Mouse (Mus musculus): ENCODE results near the gene Prkar2a. TPM values are rescaled to one million over a fixed set of nuclear protein-coding genes. Genes with fewer than 3 reads are reported as not detected.

Prkar2a gene
- 45.1 and 46.4 TPM in 2 replicates for polyA plus RNA-seq (2015; fragmentation: Nextera tagmentation; extraction: Ambion mirVana)

GRCm38 (mm10) chr9:108689106-108689505 lies at the start of gene Prkar2a:
TSS of gene Prkar2a (plus strand) at chr9:108689314.

GRCm38 (mm10) chr9:108648611-108649560 lies 40.2 kb upstream of the Prkar2a start, which contains the start of gene Arih2:
TSS of gene Arih2 (minus strand) at chr9:108649386.

GRCm38 (mm10) chr9:108661677-108662612 lies 27.2 kb upstream of the Prkar2a start, which contains the start of gene Slc25a20:
TSS of gene Slc25a20 (plus strand) at chr9:108662088.

GRCm38 (mm10) chr9:108783548-108784463 lies 94.7 kb downstream of the Prkar2a start, which contains the start of gene Ip6k2:
TSS of gene Ip6k2 (plus strand) at chr9:108783796.

Small RNA genes lying within 50 kb of the gene (microRNA-seq; reads per million reads assigned to microRNA genes)
- not detected for gene Gm26298

Other genes with a start within 250 kb of the Prkar2a start
- gene Ccdc71, start 228.8 kb upstream of the Prkar2a start, polyA plus RNA-seq (2015; fragmentation: Nextera tagmentation; extraction: Ambion mirVana): 47.1 and 52.8 TPM in 2 replicates
- 46.3 and 48.3 TPM in 2 replicates for gene Klhdc8b, start 227.7 kb upstream of the Prkar2a start, polyA plus RNA-seq (2015; fragmentation: Nextera tagmentation; extraction: Ambion mirVana)
- gene Lamb2, start 209.6 kb upstream of the Prkar2a start, polyA plus RNA-seq (2015; fragmentation: Nextera tagmentation; extraction: Ambion mirVana): 16.0 and 18.2 TPM in 2 replicates
- 47.0 and 53.7 TPM in 2 replicates for gene Usp19, start 198.7 kb upstream of the Prkar2a start, polyA plus RNA-seq (2015; fragmentation: Nextera tagmentation; extraction: Ambion mirVana)
- gene Qars, start 181.6 kb upstream of the Prkar2a start, polyA plus RNA-seq (2015; fragmentation: Nextera tagmentation; extraction: Ambion mirVana): 52.8 and 54.8 TPM in 2 replicates
- gene Qrich1, start 172.5 kb upstream of the Prkar2a start, polyA plus RNA-seq (2015; fragmentation: Nextera tagmentation; extraction: Ambion mirVana): 74.5 and 75.7 TPM in 2 replicates
- gene Impdh2, start 129.0 kb upstream of the Prkar2a start, polyA plus RNA-seq (2015; fragmentation: Nextera tagmentation; extraction: Ambion mirVana): 102 and 104 TPM in 2 replicates
- 93.4 and 94.7 TPM in 2 replicates for gene Ndufaf3, start 121.9 kb upstream of the Prkar2a start, polyA plus RNA-seq (2015; fragmentation: Nextera tagmentation; extraction: Ambion mirVana)
- 240 and 273 TPM in 2 replicates for gene Dalrd3, start 119.4 kb upstream of the Prkar2a start, polyA plus RNA-seq (2015; fragmentation: Nextera tagmentation; extraction: Ambion mirVana)
- gene Wdr6, start 110.6 kb upstream of the Prkar2a start, polyA plus RNA-seq (2015; fragmentation: Nextera tagmentation; extraction: Ambion mirVana): 215 and 248 TPM in 2 replicates
- 48.8 and 51.4 TPM in 2 replicates for gene P4htm, start 91.6 kb upstream of the Prkar2a start, polyA plus RNA-seq (2015; fragmentation: Nextera tagmentation; extraction: Ambion mirVana)
- gene Arih2, start 39.9 kb upstream of the Prkar2a start, polyA plus RNA-seq (2015; fragmentation: Nextera tagmentation; extraction: Ambion mirVana): 29.1 and 32.9 TPM in 2 replicates
- gene Slc25a20, start 27.2 kb upstream of the Prkar2a start, polyA plus RNA-seq (2015; fragmentation: Nextera tagmentation; extraction: Ambion mirVana): 46.2 and 46.9 TPM in 2 replicates
- 153 and 186 TPM in 2 replicates for gene Ip6k2, start 94.5 kb downstream of the Prkar2a start, polyA plus RNA-seq (2015; fragmentation: Nextera tagmentation; extraction: Ambion mirVana)
- gene Nckipsd, start 119.1 kb downstream of the Prkar2a start, polyA plus RNA-seq (2015; fragmentation: Nextera tagmentation; extraction: Ambion mirVana): 29.3 and 29.7 TPM in 2 replicates
- gene Celsr3, start 137.0 kb downstream of the Prkar2a start, polyA plus RNA-seq (2015; fragmentation: Nextera tagmentation; extraction: Ambion mirVana): 5.2 and 8.2 TPM in 2 replicates
- gene Slc26a6, start 164.0 kb downstream of the Prkar2a start, polyA plus RNA-seq (2015; fragmentation: Nextera tagmentation; extraction: Ambion mirVana): 25.2 and 32.2 TPM in 2 replicates
- not detected in 2 replicates for gene Tmem89, start 225.3 kb downstream of the Prkar2a start, polyA plus RNA-seq (2015; fragmentation: Nextera tagmentation; extraction: Ambion mirVana)
- 610 and 634 TPM in 2 replicates for gene Uqcrc1, start 247.3 kb downstream of the Prkar2a start, polyA plus RNA-seq (2015; fragmentation: Nextera tagmentation; extraction: Ambion mirVana)

Data from neural tube, postnatal 0 days (tissue).